Mouse (Mus musculus) bone marrow macrophage, adult 2 months (primary cell): ENCODE data around the gene Olfr155. TPM values are rescaled to one million over a fixed set of nuclear protein-coding genes. Genes with fewer than 3 reads are reported as not detected.

Experiments used
- H3K27ac ChIP-seq: 2 replicates; pipeline ENCODE4 v1.5.1; 2012; ENCODE audit warnings: low read depth, low read length; ENCODE audit not compliant: insufficient read depth
- H3K4me1 ChIP-seq: 2 replicates; pipeline ENCODE4 v1.6.1; 2012; ENCODE audit warnings: low read length; ENCODE audit not compliant: control insufficient read depth, insufficient read depth
- H3K4me3 ChIP-seq: 2 replicates; pipeline ENCODE4 v1.5.1; 2012; ENCODE audit warnings: mild to moderate bottlenecking, low read length, moderate library complexity; ENCODE audit not compliant: insufficient read depth
- CTCF ChIP-seq: IDR thresholded peaks from 2 replicates; pipeline ENCODE4 v1.5.1; 2012; ENCODE audit warnings: low read depth, mild to moderate bottlenecking, low read length, moderate library complexity
- POLR2A ChIP-seq: IDR thresholded peaks from 2 replicates; pipeline ENCODE4 v1.6.1; 2012; ENCODE audit warnings: mild to moderate bottlenecking, low read depth, low read length, borderline replicate concordance
- polyA plus RNA-seq: library from polyadenylated mRNA; stranded (reverse); fragments of >200 nt; gene quantifications from 2 replicates; pipeline ENCODE4 v1.2.4, GENCODE M21; 2012; ENCODE audit not compliant: missing spikeins, insufficient read depth, insufficient read length

The Olfr155 gene
- polyA plus RNA-seq: not detected in 2 replicates

DNA sequence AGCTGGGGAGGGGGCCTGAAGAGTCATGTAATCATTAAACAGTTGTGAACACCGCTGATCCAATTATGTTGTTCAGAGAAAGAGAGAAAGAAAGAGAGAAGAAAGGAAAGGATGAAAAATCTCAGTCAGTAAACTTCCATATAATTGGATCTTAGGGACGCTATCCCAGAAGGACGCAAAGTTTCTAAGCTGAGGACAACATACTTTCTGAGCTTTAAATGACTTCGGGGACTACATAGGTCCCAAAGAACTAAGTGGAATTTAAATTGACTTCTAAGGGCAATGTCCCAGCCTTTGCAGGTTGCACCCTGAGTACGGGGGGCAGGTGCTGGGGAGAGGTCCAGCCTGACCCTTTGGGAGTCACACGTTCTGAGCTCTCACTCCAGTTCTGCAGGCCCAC lies at the start of gene Olfr155:
Olfr155 (plus strand) TSS at position 301 of the 400 bp plus-strand sequence.
- no peak within 1 kb of the TSS for H3K27ac ChIP-seq
- H3K4me3 ChIP-seq: no peak within 1 kb of the TSS
- H3K4me1 ChIP-seq: no peaks in the 10 kb centered on the region
- TF ChIP-seq CTCF: no peak
- no peak for TF ChIP-seq POLR2A

DNA sequence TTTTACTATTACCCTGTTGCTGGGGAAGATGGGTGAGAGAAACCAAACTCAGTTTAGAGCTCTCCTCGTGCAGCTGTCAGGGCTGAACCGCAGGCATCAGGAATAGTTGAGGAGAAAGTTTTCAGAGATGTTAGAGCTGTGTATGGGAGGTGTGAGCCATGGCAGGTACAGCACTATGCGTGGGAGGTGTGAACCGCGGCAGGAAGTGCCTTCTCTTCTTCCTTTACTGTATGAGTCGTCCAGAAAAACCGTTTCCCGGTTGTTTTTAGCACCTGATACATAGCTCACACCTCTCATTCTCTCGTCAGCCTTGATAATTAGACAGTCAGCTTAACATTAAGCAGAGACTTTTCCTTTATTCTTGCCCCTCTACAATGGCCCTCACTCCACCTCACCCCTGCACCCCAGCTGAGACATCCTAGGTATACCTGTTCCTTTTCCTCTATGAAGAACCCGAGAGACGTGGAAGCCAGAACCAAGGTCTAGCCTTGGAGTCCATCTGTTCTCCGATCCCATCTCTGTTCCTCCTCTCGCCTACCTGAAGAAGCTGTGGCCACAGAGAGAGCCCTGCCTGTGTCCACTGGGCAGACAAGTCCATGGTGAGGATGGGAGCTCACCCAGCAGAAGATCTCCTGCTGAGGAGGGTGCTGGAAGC lies 28.3 kb upstream of the Olfr155 start:
- Histone ChIP-seq H3K27ac (no peak overlapping the region), H3K4me1 (no peaks in the 10 kb centered on the region), H3K4me3 (no peak overlapping the region)
- TF ChIP-seq CTCF (no peak), POLR2A (no peak)

DNA sequence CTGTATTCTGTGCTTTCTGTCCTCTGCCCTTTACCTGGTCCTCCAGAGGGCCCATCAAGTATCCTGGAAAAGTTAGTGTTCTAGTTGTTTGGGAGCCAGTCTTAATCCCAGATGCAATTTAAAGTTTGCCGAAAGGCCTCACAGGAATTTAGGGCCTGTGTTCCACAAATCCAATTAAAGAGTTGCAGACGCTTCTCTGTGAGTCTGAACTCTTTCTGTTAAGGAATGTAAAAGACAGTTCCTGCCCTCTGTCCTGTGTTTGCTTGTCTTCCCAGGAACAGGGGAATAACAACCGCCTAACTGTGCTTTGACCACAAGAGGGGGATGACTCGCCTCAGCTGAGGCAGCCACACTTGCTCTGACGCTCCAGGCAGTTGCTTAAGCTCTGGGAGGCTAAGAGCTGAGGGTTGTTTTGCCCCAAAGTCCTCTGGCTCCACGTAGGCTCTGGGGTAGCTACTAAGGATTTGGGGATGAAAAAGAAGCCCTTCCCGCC lies 27.5 kb upstream of the Olfr155 start, which contains the start of gene Olfr156:
Olfr156 (minus strand) TSS at position 51 of the 493 bp plus-strand sequence.
- H3K4me3 ChIP-seq: no peak within 1 kb of the TSS
- no peak within 1 kb of the TSS for H3K27ac ChIP-seq
- TF ChIP-seq CTCF (no peak), POLR2A (no peak)
- no peaks in the 10 kb centered on the region for H3K4me1 ChIP-seq

DNA sequence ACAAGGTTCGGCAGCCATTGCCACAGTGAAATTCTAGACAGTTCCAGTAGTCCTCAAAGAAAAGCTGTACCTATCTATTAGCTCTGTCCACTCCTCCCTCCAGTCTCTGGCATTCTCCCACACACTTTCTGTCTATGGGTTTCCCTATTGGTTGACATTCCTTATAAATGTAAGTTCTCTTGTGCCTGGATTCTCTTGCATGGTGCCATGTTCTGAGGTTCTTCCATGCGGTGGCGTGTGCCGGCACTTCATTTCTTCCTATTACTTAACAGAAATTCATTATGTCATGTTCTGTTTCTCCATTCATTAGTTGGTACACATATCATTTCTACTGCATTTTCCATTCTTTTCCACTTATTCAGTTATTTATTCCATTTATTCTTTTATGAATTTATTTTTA lies 22.6 kb upstream of the Olfr155 start:
- Histone ChIP-seq H3K27ac (no peak overlapping the region), H3K4me1 (no peaks in the 10 kb centered on the region), H3K4me3 (no peak overlapping the region)
- no peak for TF ChIP-seq POLR2A
- no peak for TF ChIP-seq CTCF

DNA sequence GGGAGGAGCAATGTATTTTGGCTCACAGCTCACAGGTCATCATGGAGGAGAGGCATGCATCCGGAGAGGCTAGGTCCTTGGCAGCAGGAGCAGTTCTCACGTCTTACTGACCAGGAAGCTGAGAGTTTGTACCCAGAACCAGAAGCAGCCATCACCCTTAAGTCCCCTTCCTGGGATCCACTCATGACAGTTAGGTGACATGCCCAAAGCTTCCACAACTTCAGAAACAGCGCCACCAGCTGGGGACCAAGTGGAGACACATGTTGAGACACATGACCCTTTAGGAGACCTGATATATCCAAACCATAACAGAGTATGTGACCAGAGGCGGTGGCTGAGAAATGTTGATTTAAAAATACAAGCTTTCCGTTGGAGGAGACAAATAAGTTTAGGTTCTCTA lies 19.3 kb upstream of the Olfr155 start:
- Histone ChIP-seq H3K4me3 (no peak overlapping the region), H3K27ac (no peak overlapping the region), H3K4me1 (no peaks in the 10 kb centered on the region)
- no peak for TF ChIP-seq CTCF
- TF ChIP-seq POLR2A: no peak

DNA sequence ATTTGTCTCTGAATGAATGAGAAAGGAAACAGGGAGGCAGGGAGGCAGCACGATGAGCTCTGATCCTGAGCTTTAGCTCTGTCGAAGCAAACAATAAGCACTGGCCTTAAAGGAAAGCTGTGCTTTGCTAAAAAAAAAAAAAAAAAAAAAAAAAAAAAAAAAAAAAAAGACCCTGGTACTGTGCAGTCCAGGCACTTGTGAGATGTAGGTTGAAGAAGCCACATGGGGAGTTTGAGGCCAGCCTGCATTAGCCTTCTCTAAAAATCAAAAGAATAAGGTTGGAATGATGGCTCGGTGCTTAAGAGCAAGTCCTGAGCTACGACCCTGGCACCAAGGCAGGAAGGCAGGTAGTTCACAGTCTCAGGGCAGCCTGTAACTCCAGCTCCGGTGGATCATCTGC lies 17.6 kb upstream of the Olfr155 start:
- Histone ChIP-seq H3K4me3 (no peak overlapping the region), H3K27ac (no peak overlapping the region), H3K4me1 (no peaks in the 10 kb centered on the region)
- TF ChIP-seq CTCF: no peak
- TF ChIP-seq POLR2A: no peak

DNA sequence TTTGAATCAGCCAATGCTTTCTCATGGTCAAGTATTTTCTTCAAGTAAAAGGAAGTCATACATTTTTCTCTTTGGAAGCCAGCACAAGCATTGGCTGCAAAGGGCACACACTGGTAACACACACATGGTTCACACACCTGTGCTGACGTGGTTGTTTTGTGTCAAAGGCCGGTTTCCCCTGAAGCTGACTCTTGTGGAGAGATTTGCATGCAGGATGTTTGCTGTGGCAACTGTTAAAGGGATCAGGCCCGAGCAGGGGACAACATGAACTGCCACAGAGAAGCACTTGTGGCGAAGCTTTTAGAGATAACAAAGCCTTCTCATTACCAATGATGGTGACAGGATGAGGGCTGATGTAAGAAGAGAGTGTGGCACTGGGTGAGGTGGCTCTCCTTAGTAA lies 16.6 kb upstream of the Olfr155 start:
- Histone ChIP-seq H3K4me1 (no peaks in the 10 kb centered on the region), H3K27ac (no peak overlapping the region), H3K4me3 (no peak overlapping the region)
- TF ChIP-seq POLR2A (no peak), CTCF (no peak)

DNA sequence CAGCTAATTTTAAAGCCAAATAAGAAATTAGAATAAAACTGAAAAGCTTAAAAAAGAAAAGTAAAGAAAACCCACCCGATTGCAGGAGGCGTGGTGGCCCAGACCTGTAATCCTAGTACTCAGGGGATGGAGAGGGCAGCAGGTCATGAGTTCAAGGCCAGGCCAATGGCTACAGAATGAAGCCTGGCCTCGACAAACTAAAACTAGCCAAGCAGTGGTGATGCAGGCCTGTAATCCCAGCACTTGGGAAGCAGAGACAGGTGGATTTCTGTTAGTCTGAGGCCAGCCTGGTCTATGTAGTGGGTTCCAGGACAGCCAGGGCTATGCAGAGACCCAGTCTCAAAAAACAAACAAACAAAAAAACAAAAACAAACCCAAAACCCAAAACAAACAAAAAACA lies 13.0 kb upstream of the Olfr155 start:
- no peak for TF ChIP-seq CTCF
- TF ChIP-seq POLR2A: no peak
- no peak overlapping the region for H3K4me3 ChIP-seq
- H3K27ac ChIP-seq: no peak overlapping the region
- H3K4me1 ChIP-seq: no peaks in the 10 kb centered on the region

DNA sequence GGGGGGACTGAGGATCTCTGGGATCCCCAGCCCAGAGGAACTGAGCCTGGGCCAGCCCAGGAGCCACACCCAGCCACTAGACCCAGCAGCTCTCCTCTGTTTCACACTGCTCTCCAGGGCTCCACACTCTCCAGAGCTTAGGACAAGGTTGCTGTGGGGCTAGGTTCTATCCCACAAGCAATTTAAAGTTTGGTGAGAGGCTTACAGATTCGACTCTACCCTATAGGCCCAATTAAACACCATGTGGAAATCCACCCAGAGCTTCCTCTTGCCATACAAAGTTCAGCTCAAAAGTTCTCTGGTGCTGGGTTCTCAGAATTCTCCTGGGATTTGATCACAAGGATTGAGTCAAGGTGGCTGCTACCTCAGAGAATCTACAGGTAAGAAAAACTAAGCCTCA lies 11.3 kb upstream of the Olfr155 start, which contains the start of gene Olfr157:
Olfr157 (minus strand) TSS at position 101 of the 400 bp plus-strand sequence.
- TF ChIP-seq CTCF (no peak), POLR2A (no peak)
- Histone ChIP-seq H3K4me3 (no peak within 1 kb of the TSS), H3K4me1 (no peaks in the 10 kb centered on the region), H3K27ac (no peak within 1 kb of the TSS)

DNA sequence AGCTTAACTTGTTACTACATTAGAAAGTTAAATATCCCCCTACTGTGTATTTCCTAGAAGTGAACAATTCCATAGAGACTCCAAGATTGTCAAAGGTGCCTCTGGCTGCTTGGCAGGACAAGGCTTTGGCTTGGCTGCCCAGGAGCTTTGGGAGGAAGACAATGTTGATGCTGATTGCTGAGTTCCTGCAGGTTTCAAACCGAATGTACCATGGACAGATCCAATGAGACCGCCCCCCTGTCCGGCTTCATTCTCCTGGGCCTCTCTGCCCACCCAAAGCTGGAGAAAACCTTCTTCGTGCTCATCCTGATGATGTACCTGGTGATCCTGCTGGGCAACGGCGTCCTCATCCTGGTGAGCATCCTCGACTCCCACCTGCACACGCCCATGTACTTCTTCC lies 2.7 kb downstream of the Olfr155 start:
- Histone ChIP-seq H3K4me3 (no peak overlapping the region), H3K27ac (no peak overlapping the region), H3K4me1 (no peaks in the 10 kb centered on the region)
- TF ChIP-seq POLR2A (no peak), CTCF (no peak)
